Mouse (Mus musculus): ENCODE results near the gene Slc25a22.

The Slc25a22 gene

GRCm38 (mm10) chr7:141437178-141438120 lies at the start of gene Slc25a22:
Slc25a22 (minus strand) TSS chr7:141437892.
- peak; percentile 61 to 68 for DNase-seq (ENCODE audit: low spot score in 2 of 2)

GRCm38 (mm10) chr7:141487141-141487540 lies 49.4 kb upstream of the Slc25a22 start:
- DNase-seq (ENCODE audit: low spot score in 2 of 2) = no peak

GRCm38 (mm10) chr7:141486239-141486638 lies 48.5 kb upstream of the Slc25a22 start:
- DNase-seq (ENCODE audit: low spot score in 2 of 2) = no peak

DNA sequence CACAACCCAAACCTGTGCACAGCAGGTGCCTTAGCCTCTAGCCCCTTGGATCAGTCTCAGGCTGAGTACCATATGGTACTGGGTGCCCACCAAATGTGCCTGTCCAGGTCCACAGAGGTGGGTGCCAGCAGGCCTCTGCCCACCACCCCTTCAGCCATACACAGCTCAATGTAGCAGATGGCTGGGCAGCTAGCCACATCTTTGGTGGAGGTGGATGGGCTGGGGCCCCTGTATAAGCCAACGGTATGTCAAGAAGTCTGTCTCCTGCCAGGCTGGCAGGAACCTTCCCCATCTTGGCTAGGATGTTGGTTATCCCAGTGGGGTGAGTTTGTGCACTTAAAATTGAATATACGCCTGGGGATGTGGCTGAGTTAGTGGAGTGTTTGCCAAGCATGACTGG lies 47.9 kb upstream of the Slc25a22 start:
- no peak for DNase-seq (ENCODE audit: low spot score in 2 of 2)

DNA sequence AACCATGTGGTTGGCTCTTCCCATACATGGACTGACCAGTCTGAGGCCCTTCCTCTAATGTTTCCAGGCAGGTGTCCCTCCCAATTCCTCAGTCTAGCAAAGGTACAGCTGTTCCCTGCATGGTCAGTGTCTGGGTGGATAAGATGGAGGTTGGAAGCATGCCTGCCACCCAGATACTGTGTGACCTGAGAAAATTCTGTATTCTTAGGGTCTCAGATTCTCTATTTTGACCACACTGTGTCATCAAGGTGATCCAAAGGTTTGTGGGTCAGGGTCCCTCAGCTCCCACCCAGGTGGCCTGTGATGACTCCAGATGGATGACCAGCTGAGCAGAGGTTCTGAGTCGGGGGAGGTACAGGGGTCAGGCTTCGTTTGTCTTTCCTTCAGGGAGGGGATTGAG lies 47.5 kb upstream of the Slc25a22 start:
- no peak for DNase-seq (ENCODE audit: low spot score in 2 of 2)

DNA sequence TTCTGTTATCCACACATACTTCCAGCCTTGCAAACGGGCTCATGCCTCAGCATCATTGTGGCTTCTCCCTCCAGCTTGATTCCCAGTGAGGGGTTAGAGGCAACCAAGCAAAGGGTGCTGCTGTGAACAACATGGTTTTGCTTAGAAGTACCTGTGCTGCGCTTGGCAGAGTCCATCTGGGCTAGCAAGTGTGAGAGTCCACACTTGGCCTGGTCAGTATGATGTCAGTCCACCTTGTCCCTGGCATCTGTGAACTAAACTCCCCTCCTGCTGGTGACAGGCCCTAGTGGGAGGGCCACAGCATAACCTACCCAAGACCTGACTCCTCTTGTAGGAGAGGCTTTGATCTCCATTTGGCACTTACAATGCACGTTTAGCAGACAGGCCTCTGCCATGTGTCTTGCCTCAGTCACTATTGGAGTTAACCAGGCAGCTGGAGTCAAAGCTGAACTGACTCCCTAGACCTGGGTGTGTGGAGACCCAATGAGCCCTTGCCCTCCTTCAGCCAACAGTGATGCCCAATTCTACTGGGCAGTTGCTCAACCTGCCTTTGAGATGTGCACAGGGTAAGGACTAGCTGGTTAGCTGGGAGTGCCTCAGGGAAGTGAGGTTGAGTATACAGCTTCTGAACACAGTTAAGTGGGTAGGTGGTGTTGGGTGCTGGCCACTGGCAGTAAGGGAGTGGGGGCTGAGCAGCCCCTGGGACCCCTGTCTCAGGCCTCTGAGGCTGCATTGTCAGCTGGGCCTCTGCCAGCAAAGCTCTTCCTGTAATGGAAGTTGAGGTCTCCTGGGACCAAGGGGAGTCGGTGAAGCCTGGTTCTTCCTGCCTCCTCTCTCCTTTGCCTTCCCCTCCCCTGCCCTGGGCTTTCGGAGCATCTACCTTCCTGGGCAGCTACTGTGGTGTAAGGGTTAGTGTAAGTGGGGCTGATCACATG lies 46.8 kb upstream of the Slc25a22 start:
- no peak for DNase-seq (ENCODE audit: low spot score in 2 of 2)

DNA sequence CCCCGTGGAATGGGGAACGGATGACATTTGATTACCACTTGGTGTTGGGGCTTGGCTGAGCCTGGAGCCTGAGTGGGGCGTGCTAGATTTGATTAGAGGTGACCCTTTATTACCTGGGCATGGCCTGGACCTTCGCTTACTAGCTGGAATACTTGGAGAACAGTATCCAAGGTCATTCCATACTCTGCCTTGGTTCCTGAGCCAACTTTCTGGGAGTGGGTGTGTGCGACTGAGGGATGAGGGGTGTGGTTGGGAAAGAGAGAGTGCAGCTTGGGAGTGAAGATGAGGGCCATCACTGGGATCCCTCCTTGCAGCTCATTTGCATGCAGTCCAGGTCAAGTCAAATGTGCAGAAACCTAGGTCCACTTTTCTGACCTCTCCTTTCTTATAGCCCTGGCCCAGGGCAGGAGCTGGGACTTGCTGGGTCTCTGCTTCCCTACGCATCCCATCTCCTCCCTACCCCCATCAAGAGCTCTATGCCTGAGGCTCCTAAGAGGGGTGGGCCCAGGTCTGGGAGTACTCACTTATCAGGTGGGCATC lies 45.5 kb upstream of the Slc25a22 start:
- no peak for DNase-seq (ENCODE audit: low spot score in 2 of 2)

GRCm38 (mm10) chr7:141482531-141483024 lies 44.9 kb upstream of the Slc25a22 start:
- no peak for DNase-seq (ENCODE audit: low spot score in 2 of 2)

- no peak for DNase-seq (ENCODE audit: low spot score in 2 of 2)
These were observed 44.1 kb upstream of the Slc25a22 start for GRCm38 (mm10) chr7:141481498-141482401.

DNA sequence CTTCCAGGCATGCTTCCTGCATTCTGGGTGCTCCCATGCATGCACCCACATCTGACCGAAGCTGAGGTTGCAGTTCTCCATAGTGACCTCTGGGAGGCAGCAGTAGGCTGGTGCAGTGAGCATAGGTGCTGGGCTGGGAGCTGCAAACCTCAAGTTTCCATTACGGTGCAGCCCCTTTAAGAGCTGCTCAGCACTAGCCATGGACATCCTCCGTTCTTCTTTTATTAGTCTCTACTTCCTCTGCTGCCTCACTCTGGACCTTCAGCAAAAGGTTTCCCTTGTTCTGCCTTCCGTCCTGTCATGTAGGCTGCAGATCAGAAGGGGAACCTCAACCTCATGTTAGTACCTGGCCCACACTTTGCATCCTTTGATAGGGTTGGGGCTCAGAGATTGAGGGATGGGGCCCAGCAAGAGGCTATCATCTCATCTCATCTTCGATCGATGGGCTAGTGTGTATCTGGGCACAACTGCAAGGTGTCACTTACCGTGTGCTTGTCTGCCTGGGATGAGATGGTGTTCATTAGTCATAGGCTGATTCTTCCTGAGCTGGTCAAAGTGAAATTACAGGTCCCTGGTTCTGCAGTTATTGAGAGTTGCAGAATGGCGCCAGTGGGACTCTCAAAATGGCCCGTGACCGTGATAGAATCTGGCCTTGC lies 43.3 kb upstream of the Slc25a22 start:
- peak; percentile 40 to 63 for DNase-seq (ENCODE audit: low spot score in 2 of 2)

GRCm38 (mm10) chr7:141478270-141478748 lies 40.6 kb upstream of the Slc25a22 start:
- DNase-seq (ENCODE audit: low spot score in 2 of 2) = no peak

DNA sequence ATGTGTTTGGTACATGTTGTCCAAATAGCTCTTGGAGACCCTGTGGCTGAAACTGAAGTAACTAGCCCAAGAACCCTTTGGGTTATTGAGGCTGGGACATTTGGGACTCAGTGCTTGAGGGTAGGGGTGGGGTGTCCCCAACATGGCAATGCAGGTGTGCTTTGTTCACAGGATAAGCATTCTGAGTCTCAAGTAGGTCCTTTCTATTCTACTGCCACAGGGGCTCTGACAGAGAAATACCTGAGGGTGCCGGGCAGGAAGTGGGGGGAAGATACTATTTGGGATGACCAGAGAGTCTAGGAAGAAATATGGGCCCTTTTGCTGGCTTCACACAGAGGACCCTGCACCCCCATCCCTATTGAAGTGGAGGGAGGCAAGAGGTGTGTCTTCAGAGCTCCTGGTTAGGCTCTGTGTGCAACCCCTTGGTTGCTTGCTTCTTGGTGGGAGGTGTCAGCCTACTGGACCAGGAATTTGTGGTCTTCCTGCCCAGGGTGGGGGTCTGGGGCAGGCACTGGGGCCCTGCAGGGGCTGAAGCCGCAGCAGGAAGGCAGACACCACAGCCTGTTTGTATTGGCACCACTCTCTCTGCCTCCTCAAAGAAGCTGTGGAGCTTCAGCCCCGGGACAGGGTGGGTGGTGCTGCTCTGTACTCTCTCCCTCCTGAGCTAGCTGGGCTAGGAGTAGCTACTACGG lies 40.0 kb upstream of the Slc25a22 start:
- DNase-seq (ENCODE audit: low spot score in 2 of 2) = no peak

DNA sequence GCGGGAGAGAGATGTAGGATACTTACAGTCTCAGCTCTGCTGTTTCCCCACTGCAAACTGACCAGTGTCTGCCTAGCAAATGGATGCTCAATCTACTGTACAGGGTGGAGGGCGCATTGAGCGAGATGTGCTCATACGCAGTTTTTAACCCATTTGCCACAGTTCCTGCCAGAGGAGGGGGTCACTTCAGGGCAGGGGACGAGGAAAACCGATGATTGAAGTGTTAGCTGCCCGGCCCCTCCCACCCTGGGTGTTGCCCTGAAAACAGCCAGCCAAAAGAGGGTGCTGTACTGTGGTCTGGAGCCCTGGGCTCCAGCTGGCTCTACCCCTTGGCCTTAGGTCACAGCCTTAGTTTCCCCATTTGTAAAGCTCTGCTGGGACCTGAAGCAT lies 39.3 kb upstream of the Slc25a22 start:
- DNase-seq (ENCODE audit: low spot score in 2 of 2) = no peak

DNA sequence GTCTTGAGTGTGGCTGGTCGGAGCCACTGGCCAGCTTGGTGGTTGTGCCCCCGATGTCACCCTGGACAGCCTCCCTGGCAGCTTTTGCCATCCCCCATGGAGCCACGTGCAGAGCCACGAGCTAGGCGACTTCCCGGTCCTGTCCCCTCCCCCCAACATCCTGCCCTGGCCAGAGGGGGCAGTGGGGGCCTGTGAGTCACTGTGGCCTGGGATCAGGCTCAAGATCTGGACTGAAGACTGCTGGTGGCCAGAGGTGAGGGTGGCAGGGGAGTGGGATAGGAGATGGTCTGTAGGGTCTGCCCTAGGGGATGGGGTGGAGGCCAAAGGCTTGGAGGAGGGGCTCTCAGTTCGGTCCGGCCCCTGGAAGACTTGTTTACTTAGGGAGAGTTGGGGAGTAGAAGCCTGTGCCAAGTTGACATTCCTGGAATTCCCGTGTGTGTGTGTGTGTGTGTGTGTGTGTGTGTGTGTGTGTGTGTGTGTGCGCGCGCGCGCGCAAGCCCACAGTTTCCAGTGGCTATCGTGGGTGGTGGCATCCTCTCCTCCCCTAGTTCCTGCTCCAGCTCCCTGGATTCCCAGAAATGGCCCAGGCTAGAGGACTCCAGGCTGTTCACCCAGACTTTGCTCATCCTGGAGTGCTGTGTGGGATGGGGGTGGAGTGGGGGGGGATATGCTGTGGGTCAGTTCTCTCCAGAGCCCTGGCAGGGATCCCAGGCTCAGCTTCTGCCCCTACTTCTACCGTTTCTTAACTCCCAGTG lies 38.7 kb upstream of the Slc25a22 start:
- no peak for DNase-seq (ENCODE audit: low spot score in 2 of 2)

- DNase-seq (ENCODE audit: low spot score in 2 of 2) = no peak
These were observed 38.1 kb upstream of the Slc25a22 start for GRCm38 (mm10) chr7:141475805-141476158.

GRCm38 (mm10) chr7:141475011-141475804 lies 37.5 kb upstream of the Slc25a22 start, which contains the start of the genes Polr2l and Tspan4:
Polr2l (minus strand) TSS chr7:141475132.
Tspan4 (plus strand) TSS chr7:141475240.
- peak; percentile 73 to 74 for DNase-seq (ENCODE audit: low spot score in 2 of 2)

GRCm38 (mm10) chr7:141474160-141474559 lies 36.5 kb upstream of the Slc25a22 start:
- DNase-seq (ENCODE audit: low spot score in 2 of 2) = no peak

- DNase-seq (ENCODE audit: low spot score in 2 of 2) = no peak
These were observed 35.1 kb upstream of the Slc25a22 start for GRCm38 (mm10) chr7:141472763-141473162.
